Mouse (Mus musculus): ENCODE data around the gene Med13l. TPM values are rescaled to one million over a fixed set of nuclear protein-coding genes. Genes with fewer than 3 reads are reported as not detected.

Med13l gene
- polyA plus RNA-seq, 1 experiment from 2014 or later: 9.8 TPM

DNA sequence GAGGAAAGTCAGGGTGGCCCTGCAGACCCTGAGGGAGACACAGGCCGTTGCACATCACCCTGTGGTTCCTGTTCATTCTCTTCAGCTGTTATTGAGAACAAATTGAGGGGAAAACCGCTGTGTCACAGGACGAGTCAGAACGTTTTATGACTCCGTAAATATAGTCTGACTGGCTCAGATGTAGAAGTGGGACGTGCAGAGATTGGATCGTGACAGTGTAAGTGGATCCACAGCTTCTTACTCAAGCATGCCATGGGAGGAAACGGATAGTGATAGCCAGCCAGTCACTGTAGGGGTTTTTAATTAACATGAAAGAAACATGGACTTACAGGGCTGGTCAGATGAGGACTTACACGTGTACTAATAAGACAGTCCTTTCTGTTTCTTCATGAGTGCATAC lies 174.0 kb downstream of the Med13l start:
- H3K9ac ChIP-seq (ENCODE audit: low read length): no peak overlapping the region
- H3K4me2 ChIP-seq: no peak overlapping the region
- DNase-seq (ENCODE audit: low spot score, missing footprints): no peak
- H3K9me3 ChIP-seq (ENCODE audit: control insufficient read depth, low read length): no peaks in the 10 kb centered on the region
- no peaks in the 10 kb centered on the region for H3K4me1 ChIP-seq (ENCODE audit: control insufficient read depth, insufficient read depth, low read length)
- H3K27me3 ChIP-seq (ENCODE audit: control insufficient read depth, insufficient read depth, low read length): no peaks in the 10 kb centered on the region
- WGBS: 89% methylated on average over 9 of the region's 9 CpGs
- peaks cover 24% of the 10 kb centered on the region for H3K36me3 ChIP-seq (ENCODE audit: control insufficient read depth, insufficient read depth, low read length)
- ATAC-seq (ENCODE audit: low FRiP score): no peak
- no peak overlapping the region for H3K27ac ChIP-seq (ENCODE audit: low read depth, low read length)
- no peak overlapping the region for H3K4me3 ChIP-seq (ENCODE audit: low read depth, low read length)

- no peak for ATAC-seq (ENCODE audit: low FRiP score)
- Histone ChIP-seq H3K4me2 (no peak overlapping the region), H3K4me1 (ENCODE audit: control insufficient read depth, insufficient read depth, low read length) (no peaks in the 10 kb centered on the region), H3K27ac (ENCODE audit: low read depth, low read length) (no peak overlapping the region), H3K36me3 (ENCODE audit: control insufficient read depth, insufficient read depth, low read length) (peaks cover 29% of the 10 kb centered on the region), H3K9me3 (ENCODE audit: control insufficient read depth, low read length) (peaks cover 5% of the 10 kb centered on the region), H3K9ac (ENCODE audit: low read length) (no peak overlapping the region), H3K27me3 (ENCODE audit: control insufficient read depth, insufficient read depth, low read length) (no peaks in the 10 kb centered on the region), H3K4me3 (ENCODE audit: low read depth, low read length) (no peak overlapping the region)
- WGBS: 93% methylated on average over 8 of the region's 8 CpGs
- DNase-seq (ENCODE audit: low spot score, missing footprints): no peak
These were observed 175.3 kb downstream of the Med13l start for GRCm38 (mm10) chr5:118735738-118736137.

DNA sequence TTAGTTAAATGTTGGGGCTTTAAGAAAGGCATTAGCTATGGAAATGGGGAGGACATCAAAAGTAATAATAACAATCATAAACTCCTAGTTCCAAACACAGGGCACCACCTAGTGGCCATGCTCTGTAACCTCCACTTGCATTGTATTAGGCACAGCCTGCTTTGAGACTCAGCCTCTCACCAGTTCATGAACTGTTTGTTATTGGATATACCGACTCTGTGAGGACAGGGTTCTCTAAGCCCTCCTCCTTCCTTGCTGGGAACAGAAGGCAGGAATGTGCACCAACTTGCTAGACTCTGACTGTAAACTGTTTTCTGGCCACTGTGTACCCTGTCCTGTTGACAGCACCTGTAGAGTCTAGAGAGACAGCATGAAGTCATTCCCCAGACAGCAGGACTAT lies 177.1 kb downstream of the Med13l start:
- whole genome bisulfite sequencing: 53% methylated on average over 1 of the region's 1 CpGs
- H3K9ac ChIP-seq (ENCODE audit: low read length): no peak overlapping the region
- no peaks in the 10 kb centered on the region for H3K4me1 ChIP-seq (ENCODE audit: control insufficient read depth, insufficient read depth, low read length)
- no peaks in the 10 kb centered on the region for H3K27me3 ChIP-seq (ENCODE audit: control insufficient read depth, insufficient read depth, low read length)
- peaks cover 36% of the 10 kb centered on the region for H3K36me3 ChIP-seq (ENCODE audit: control insufficient read depth, insufficient read depth, low read length)
- no peak overlapping the region for H3K4me2 ChIP-seq
- ATAC-seq (ENCODE audit: low FRiP score): no peak
- H3K27ac ChIP-seq (ENCODE audit: low read depth, low read length): no peak overlapping the region
- H3K4me3 ChIP-seq (ENCODE audit: low read depth, low read length): no peak overlapping the region
- DNase-seq (ENCODE audit: low spot score, missing footprints): peak; percentile 91
- H3K9me3 ChIP-seq (ENCODE audit: control insufficient read depth, low read length): peaks cover 5% of the 10 kb centered on the region

DNA sequence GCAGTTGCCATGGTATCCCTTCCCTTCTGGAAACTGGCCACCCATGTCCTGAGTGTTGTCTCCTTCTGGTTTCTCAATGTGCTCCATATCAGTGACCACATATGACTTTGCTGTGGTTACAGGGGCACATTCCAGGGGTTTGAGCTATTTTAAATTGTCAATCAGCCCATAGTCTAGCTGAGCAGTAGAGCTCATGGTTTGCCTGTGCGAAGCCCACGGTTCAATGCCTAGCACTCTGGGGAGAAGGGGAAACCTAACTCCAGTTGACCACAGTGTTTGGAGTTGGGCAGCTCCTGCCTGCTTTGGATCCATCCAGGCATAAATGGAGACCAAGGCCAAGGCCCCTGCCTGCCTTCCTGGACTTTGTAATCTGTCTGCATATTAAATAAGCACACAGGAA lies 182.6 kb downstream of the Med13l start:
- H3K9ac ChIP-seq (ENCODE audit: low read length): no peak overlapping the region
- 93% methylated on average over 2 of the region's 2 CpGs for WGBS
- no peak overlapping the region for H3K4me3 ChIP-seq (ENCODE audit: low read depth, low read length)
- H3K27me3 ChIP-seq (ENCODE audit: control insufficient read depth, insufficient read depth, low read length): no peaks in the 10 kb centered on the region
- DNase-seq (ENCODE audit: low spot score, missing footprints): no peak
- H3K36me3 ChIP-seq (ENCODE audit: control insufficient read depth, insufficient read depth, low read length): peaks cover 24% of the 10 kb centered on the region
- no peak overlapping the region for H3K4me2 ChIP-seq
- H3K9me3 ChIP-seq (ENCODE audit: control insufficient read depth, low read length): peaks cover 5% of the 10 kb centered on the region
- H3K27ac ChIP-seq (ENCODE audit: low read depth, low read length): no peak overlapping the region
- H3K4me1 ChIP-seq (ENCODE audit: control insufficient read depth, insufficient read depth, low read length): no peaks in the 10 kb centered on the region
- ATAC-seq (ENCODE audit: low FRiP score): no peak

DNA sequence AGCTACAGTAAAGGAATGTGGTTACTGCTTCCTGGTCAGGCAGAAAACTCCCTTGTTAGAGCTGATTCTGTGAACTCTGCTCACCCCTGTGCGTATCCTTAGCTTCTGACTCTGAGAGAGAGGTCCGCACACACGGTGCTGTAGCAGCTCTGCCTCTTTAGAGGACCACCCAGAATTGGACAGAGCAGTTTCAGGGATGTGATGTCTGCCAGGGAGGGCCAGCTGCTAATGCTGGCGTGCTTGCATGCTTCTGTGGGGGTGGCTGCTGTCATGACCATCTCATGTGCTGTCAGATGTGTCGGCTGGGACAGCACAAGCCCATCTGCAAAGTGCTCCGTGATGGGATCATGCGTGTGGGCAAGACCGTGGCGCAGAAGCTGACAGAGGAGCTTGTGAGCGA lies 186.5 kb downstream of the Med13l start:
- Histone ChIP-seq H3K9me3 (ENCODE audit: control insufficient read depth, low read length) (no peaks in the 10 kb centered on the region), H3K36me3 (ENCODE audit: control insufficient read depth, insufficient read depth, low read length) (peaks cover 7% of the 10 kb centered on the region; the same call in 1 of the 2 replicates), H3K4me1 (ENCODE audit: control insufficient read depth, insufficient read depth, low read length) (no peaks in the 10 kb centered on the region), H3K27ac (ENCODE audit: low read depth, low read length) (no peak overlapping the region), H3K9ac (ENCODE audit: low read length) (no peak overlapping the region), H3K27me3 (ENCODE audit: control insufficient read depth, insufficient read depth, low read length) (no peaks in the 10 kb centered on the region), H3K4me2 (no peak overlapping the region), H3K4me3 (ENCODE audit: low read depth, low read length) (no peak overlapping the region)
- ATAC-seq (ENCODE audit: low FRiP score) (no peak), DNase-seq (ENCODE audit: low spot score, missing footprints) (no peak)
- WGBS: 91% methylated on average over 10 of the region's 10 CpGs

- no peak for ATAC-seq (ENCODE audit: low FRiP score)
- H3K36me3 ChIP-seq (ENCODE audit: control insufficient read depth, insufficient read depth, low read length): peaks cover 9% of the 10 kb centered on the region; the same call in 1 of the 2 replicates
- no peaks in the 10 kb centered on the region for H3K9me3 ChIP-seq (ENCODE audit: control insufficient read depth, low read length)
- H3K4me2 ChIP-seq: no peak overlapping the region
- no peak overlapping the region for H3K27ac ChIP-seq (ENCODE audit: low read depth, low read length)
- H3K9ac ChIP-seq (ENCODE audit: low read length): no peak overlapping the region
- DNase-seq (ENCODE audit: low spot score, missing footprints): no peak
- H3K4me1 ChIP-seq (ENCODE audit: control insufficient read depth, insufficient read depth, low read length): no peaks in the 10 kb centered on the region
- H3K4me3 ChIP-seq (ENCODE audit: low read depth, low read length): no peak overlapping the region
- 84% methylated on average over 13 of the region's 13 CpGs for WGBS
- no peaks in the 10 kb centered on the region for H3K27me3 ChIP-seq (ENCODE audit: control insufficient read depth, insufficient read depth, low read length)
These were observed 191.1 kb downstream of the Med13l start for GRCm38 (mm10) chr5:118751446-118752179.

GRCm38 (mm10) chr5:118752868-118753267 lies 192.4 kb downstream of the Med13l start:
- no peak for ATAC-seq (ENCODE audit: low FRiP score)
- Histone ChIP-seq H3K4me2 (no peak overlapping the region), H3K27ac (ENCODE audit: low read depth, low read length) (no peak overlapping the region), H3K4me1 (ENCODE audit: control insufficient read depth, insufficient read depth, low read length) (no peaks in the 10 kb centered on the region), H3K27me3 (ENCODE audit: control insufficient read depth, insufficient read depth, low read length) (no peaks in the 10 kb centered on the region), H3K36me3 (ENCODE audit: control insufficient read depth, insufficient read depth, low read length) (peaks cover 12% of the 10 kb centered on the region; the same call in 1 of the 2 replicates), H3K4me3 (ENCODE audit: low read depth, low read length) (no peak overlapping the region), H3K9ac (ENCODE audit: low read length) (no peak overlapping the region), H3K9me3 (ENCODE audit: control insufficient read depth, low read length) (no peaks in the 10 kb centered on the region)
- 92% methylated on average over 3 of the region's 3 CpGs for WGBS
- DNase-seq (ENCODE audit: low spot score, missing footprints): no peak

GRCm38 (mm10) chr5:118753471-118754044 lies 193.1 kb downstream of the Med13l start:
- Histone ChIP-seq H3K9ac (ENCODE audit: low read length) (no peak overlapping the region), H3K9me3 (ENCODE audit: control insufficient read depth, low read length) (no peaks in the 10 kb centered on the region), H3K27ac (ENCODE audit: low read depth, low read length) (no peak overlapping the region), H3K4me2 (no peak overlapping the region), H3K27me3 (ENCODE audit: control insufficient read depth, insufficient read depth, low read length) (no peaks in the 10 kb centered on the region), H3K36me3 (ENCODE audit: control insufficient read depth, insufficient read depth, low read length) (peaks cover 12% of the 10 kb centered on the region; the same call in 1 of the 2 replicates), H3K4me1 (ENCODE audit: control insufficient read depth, insufficient read depth, low read length) (no peaks in the 10 kb centered on the region), H3K4me3 (ENCODE audit: low read depth, low read length) (no peak overlapping the region)
- WGBS: 89% methylated on average over 10 of the region's 10 CpGs
- ATAC-seq (ENCODE audit: low FRiP score) (no peak), DNase-seq (ENCODE audit: low spot score, missing footprints) (no peak)

- Histone ChIP-seq H3K27me3 (ENCODE audit: control insufficient read depth, insufficient read depth, low read length) (no peaks in the 10 kb centered on the region), H3K9me3 (ENCODE audit: control insufficient read depth, low read length) (no peaks in the 10 kb centered on the region), H3K4me1 (ENCODE audit: control insufficient read depth, insufficient read depth, low read length) (no peaks in the 10 kb centered on the region), H3K4me2 (no peak overlapping the region), H3K27ac (ENCODE audit: low read depth, low read length) (no peak overlapping the region), H3K36me3 (ENCODE audit: control insufficient read depth, insufficient read depth, low read length) (peaks cover 15% of the 10 kb centered on the region; the same call in 1 of the 2 replicates), H3K4me3 (ENCODE audit: low read depth, low read length) (no peak overlapping the region), H3K9ac (ENCODE audit: low read length) (no peak overlapping the region)
- ATAC-seq (ENCODE audit: low FRiP score): no peak
- DNase-seq (ENCODE audit: low spot score, missing footprints): no peak
- 91% methylated on average over 4 of the region's 4 CpGs for WGBS
These were observed 193.8 kb downstream of the Med13l start for GRCm38 (mm10) chr5:118754191-118754759.

Measured in midbrain, embryonic 11.5 days (tissue).